In genomic region chr1:155527787-155528158, GRCm38 (mm10) we compare ENCODE assay signal across 10 mouse cellular contexts. TPM values are rescaled to one million over a fixed set of nuclear protein-coding genes. Genes with fewer than 3 reads are reported as not detected.
DNase-seq lines count a peak whose midpoint lies in the region; ATAC-seq lines count a peak whose summit lies in the region.
"Had no signal": no experiment of that assay in that cellular context is flagged by ENCODE, and none has a peak within 500 bp of the region (broad histone marks: within the 10 kb centered on the region; RNA-seq: fewer than 3 reads in every experiment).

No protein-coding gene starts in this region.

- peak overlapping the region; percentile 4; the same call in 1 of the 2 replicates for H3K27ac ChIP-seq in hindbrain, embryonic 11.5 days (ENCODE audit: low read depth, low read length)
- no peak overlapping the region; the same call in 1 of the 2 replicates for H3K27ac ChIP-seq in hindbrain, embryonic 13.5 days
- H3K27ac ChIP-seq in forebrain, embryonic 15.5 days (replicated peaks): peak overlapping the region; percentile 28; the same call in 1 of the 2 replicates
- H3K27ac ChIP-seq: liver, embryonic 13.5 days had no signal

- H3K4me2 ChIP-seq in hindbrain, embryonic 11.5 days (replicated peaks; ENCODE audit: low read depth, low read length): no peak overlapping the region
- no peak overlapping the region for H3K4me2 ChIP-seq in hindbrain, embryonic 13.5 days
- H3K4me2 ChIP-seq in forebrain, embryonic 15.5 days (replicated peaks): no peak overlapping the region
- H3K4me2 ChIP-seq: liver, embryonic 13.5 days had no signal

- H3K36me3 ChIP-seq in hindbrain, embryonic 11.5 days (ENCODE audit: control insufficient read depth, insufficient read depth, low read length): no peaks in the 10 kb centered on the region
- no peaks in the 10 kb centered on the region for H3K36me3 ChIP-seq in hindbrain, embryonic 13.5 days
- no peaks in the 10 kb centered on the region for H3K36me3 ChIP-seq in forebrain, embryonic 15.5 days
- H3K36me3 ChIP-seq: G1E; liver, embryonic 13.5 days had no signal

- no peak for ATAC-seq in hindbrain, embryonic 11.5 days (ENCODE audit: low FRiP score)
- ATAC-seq in hindbrain, embryonic 13.5 days (ENCODE audit: low FRiP score): no peak
- no peak for ATAC-seq in forebrain, embryonic 15.5 days (replicated peaks)

- H3K9me3 ChIP-seq in hindbrain, embryonic 11.5 days (ENCODE audit: control insufficient read depth, low read length): no peaks in the 10 kb centered on the region
- no peaks in the 10 kb centered on the region for H3K9me3 ChIP-seq in hindbrain, embryonic 13.5 days
- H3K9me3 ChIP-seq in forebrain, embryonic 15.5 days: no peaks in the 10 kb centered on the region
- H3K9me3 ChIP-seq: G1E; liver, embryonic 13.5 days had no signal

- peaks cover 9% of the 10 kb centered on the region for H3K4me1 ChIP-seq in hindbrain, embryonic 11.5 days (replicated peaks; ENCODE audit: control insufficient read depth, insufficient read depth, low read length)
- H3K4me1 ChIP-seq in hindbrain, embryonic 13.5 days (replicated peaks): peaks cover 45% of the 10 kb centered on the region
- H3K4me1 ChIP-seq in forebrain, embryonic 15.5 days: peaks cover 43% of the 10 kb centered on the region

- 20% methylated on average over 8 of the region's 8 CpGs for WGBS in hindbrain, embryonic 11.5 days
- 18% methylated on average over 8 of the region's 8 CpGs for WGBS in hindbrain, embryonic 13.5 days
- 15% methylated on average over 8 of the region's 8 CpGs for WGBS in forebrain, embryonic 15.5 days

- H3K4me3 ChIP-seq in hindbrain, embryonic 11.5 days (ENCODE audit: low read depth, low read length): no peak overlapping the region
- no peak overlapping the region for H3K4me3 ChIP-seq in hindbrain, embryonic 13.5 days
- H3K4me3 ChIP-seq in forebrain, embryonic 15.5 days: no peak overlapping the region
- H3K4me3 ChIP-seq: liver, embryonic 13.5 days had no signal

- no peaks in the 10 kb centered on the region; the same call in 1 of the 2 replicates for H3K27me3 ChIP-seq in hindbrain, embryonic 11.5 days (ENCODE audit: control insufficient read depth, insufficient read depth, low read length)
- peaks cover 7% of the 10 kb centered on the region for H3K27me3 ChIP-seq in hindbrain, embryonic 13.5 days
- no peaks in the 10 kb centered on the region for H3K27me3 ChIP-seq in forebrain, embryonic 15.5 days

- no peak overlapping the region for H3K9ac ChIP-seq in hindbrain, embryonic 11.5 days (ENCODE audit: low read depth, low read length)
- H3K9ac ChIP-seq in hindbrain, embryonic 13.5 days: no peak overlapping the region
- no peak overlapping the region for H3K9ac ChIP-seq in forebrain, embryonic 15.5 days (replicated peaks)
- H3K9ac ChIP-seq: liver, embryonic 13.5 days had no signal

- DNase-seq in hindbrain, embryonic 11.5 days (ENCODE audit: low spot score): peak; percentile 10
- DNase-seq in 416B (ENCODE audit: low read depth): peak; percentile 39
- peak; percentile 68 for DNase-seq in MN1 (ENCODE audit: low spot score)
- DNase-seq in cerebellum, adult 11 months: no peak
- no peak for DNase-seq in kidney, postnatal 25 days
- DNase-seq: layer of hippocampus, adult 9-11 months; liver, embryonic 13.5 days had no signal

RNA-seq across cellular contexts. Expression of gene Acbd6, which starts 30.1 kb away (rescaled TPM):
- polyA plus RNA-seq in hindbrain, embryonic 11.5 days (2014; fragmentation: Nextera tagmentation; extraction: Ambion mirVana): 70.9 and 79.9 TPM in 2 replicates
- polyA plus RNA-seq in hindbrain, embryonic 13.5 days (2015; fragmentation: Nextera tagmentation; extraction: Ambion mirVana): 81.2 and 83.0 TPM in 2 replicates
- 97.7 and 106 TPM in 2 replicates for polyA plus RNA-seq in forebrain, embryonic 15.5 days (2015; fragmentation: Nextera tagmentation; extraction: Ambion mirVana)

Comparison
In these comparisons a context has a peak if more than half of its experiments do, and no peak if none do; other contexts are left out.
1. DNase-seq: peak in hindbrain, embryonic 11.5 days (single experiment), 416B (single experiment) and MN1 (single experiment); none in cerebellum, adult 11 months (single experiment) and kidney, postnatal 25 days (0 of 2).